Mouse (Mus musculus): ENCODE measurements around the gene Magt1. TPM values are rescaled to one million over a fixed set of nuclear protein-coding genes. Genes with fewer than 3 reads are reported as not detected.

The Magt1 gene
- 3.3 and 3.6 TPM in 2 replicates for polyA plus RNA-seq (2012; ENCODE audit: low replicate concordance)

DNA sequence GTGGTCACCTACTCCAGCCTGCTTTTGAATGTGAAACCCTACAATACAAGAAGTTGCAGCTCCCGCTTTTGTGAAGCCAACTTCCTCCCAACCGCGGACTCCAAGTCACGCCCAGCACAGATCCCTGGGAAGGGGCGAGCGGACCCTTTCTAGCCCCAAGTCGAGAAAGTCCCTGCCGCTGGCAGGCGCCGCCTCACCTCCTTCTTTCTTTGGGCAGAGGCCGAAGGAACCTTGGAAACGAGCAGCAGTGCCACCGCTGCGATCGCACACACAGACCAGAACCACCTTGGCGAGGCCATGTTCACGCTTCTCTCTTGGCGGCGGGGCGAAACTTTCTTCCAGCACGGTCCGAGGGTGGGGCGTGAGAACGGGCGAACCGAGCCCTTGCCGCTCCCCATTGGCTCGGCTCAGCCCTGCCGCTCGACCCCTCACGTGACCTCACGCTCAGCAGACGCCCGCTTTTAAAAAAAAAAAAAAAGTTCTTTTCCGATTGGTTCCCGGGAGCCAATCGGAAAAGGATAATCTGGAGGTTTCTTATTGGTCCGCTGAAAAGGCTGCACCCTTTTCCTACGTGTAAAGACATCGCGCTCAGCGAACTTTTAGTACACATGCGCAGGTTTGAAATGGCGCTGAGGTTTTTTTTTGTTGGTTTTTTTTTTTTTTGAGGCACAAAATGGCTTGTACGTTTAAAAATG, at the start of gene Magt1:
Magt1 (minus strand) TSS at position 442 of the 695 bp plus-strand sequence.

DNA sequence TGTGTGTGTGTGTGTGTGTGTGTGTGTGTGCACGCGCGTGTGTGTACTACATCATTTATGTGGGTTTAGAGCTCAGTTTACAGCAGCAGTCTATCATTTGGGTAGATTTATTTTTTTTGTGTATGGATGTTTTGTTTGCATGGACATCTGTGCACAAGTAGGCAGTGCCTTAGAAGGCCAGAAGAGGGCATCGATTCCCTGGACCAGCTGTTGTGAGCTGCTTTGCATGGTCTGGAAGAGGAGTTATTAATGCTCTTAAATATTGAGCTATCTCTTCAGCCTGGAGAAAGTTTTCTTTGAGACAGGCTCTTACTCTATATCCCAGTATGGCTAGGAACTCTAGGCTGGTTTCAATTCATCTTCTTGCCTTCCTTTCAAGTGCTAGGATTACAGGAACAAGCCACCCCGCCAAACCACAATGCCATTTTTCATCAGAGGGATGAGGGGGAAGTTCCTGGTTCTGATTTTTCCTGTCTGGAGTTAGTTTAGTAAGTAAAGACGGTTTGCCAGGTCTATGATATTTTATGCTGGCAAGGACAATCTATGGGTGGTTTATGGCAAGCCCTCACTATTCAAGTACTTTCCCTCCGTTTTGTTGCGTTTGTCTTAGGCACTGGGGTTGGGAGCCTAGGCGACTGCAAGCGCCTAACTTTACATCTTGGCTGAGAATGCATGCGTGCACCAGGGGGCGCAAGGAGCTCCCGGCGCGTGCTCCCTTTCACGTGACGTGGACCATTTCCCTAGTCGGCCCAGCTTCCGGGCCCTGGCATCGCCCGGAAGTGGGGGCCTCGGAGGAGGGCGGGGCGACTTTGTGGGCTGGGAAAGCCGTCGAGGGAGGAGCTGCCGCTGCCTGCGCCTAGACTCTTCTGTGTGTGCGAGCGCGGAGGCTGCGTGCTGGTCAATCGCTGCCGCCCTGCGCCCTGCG, 15.0 kb upstream of the Magt1 start, which contains the start of gene Atp7a:
Atp7a (plus strand) TSS at position 859 of the 925 bp plus-strand sequence.

DNA sequence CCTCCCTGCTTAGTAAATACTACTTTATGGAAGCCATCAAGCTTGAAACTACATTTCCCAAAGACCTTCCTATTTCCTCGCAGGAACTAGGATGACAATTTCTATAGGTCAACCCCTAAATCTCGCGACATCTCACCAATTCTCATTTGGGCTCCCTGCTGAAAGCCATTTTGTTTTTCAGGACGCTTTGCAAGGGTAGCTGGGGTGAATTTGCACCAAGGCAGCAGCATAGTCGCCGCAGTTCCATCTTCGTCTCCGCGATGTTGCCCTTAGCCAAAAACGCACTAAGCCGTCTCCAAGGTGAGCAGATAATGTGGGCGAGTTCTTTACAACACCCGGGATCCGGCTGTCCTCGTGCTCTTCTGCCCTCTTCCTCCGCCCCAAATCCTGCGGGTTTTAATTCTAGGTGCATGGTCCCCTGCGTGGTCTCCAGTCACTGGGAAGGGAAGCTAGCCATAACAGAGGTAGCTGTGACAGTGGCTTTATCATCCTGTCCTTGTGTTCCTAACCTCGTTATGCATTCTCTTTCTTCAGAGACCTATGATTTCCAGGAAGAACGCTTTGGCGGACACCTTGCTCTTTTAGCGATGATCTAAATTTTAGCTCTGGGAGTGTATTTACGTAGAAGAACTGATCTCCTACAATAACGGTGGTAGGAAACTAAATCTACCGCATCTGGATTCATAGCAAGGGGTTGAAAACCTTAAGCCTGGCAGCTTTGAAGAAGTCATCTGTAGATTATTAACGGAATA, 4.0 kb upstream of the Magt1 start, which contains the start of gene Cox7b:
Cox7b (plus strand) TSS at position 130 of the 752 bp plus-strand sequence.

DNA sequence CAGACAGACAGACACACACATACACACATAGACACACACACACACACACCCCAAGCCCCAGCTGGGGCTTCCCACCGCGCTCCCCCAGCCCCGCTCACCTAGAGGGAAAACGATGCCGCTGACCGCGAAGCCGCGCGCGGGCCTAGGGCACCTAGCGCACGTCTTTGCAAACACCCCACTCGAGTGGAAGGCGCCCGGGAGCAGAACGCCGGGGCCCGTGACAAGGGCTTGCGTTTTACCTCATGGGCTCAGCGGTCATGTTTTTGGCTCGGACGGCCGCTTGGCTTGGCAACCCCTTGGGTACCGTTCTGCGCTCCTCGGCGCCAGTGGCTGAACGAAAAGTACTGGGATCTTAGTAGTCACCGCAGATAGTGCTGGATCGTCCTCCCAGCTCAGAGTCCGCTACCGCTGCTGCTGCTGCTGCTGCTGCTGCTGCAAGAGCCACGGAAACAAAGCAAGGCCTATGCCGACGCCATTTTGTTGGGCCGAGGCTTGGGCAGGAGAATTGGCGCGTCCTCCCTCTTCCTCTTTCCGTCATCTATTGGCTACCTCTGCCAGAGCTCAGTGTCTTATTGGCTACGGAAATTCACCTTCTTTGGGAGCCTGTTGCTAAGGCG, 82.7 kb downstream of the Magt1 start, which contains the start of gene Atrx:
Atrx (minus strand) TSS at position 543 of the 617 bp plus-strand sequence.

Other genes with a start within 250 kb of the Magt1 start
- gene Fgf16, start 247.6 kb downstream of the Magt1 start, polyA plus RNA-seq (2012; ENCODE audit: low replicate concordance): not detected in 2 replicates
- 4.9 and 21.2 TPM in 2 replicates for gene Atrx, start 82.5 kb downstream of the Magt1 start, polyA plus RNA-seq (2012; ENCODE audit: low replicate concordance)
- gene Cox7b, start 3.8 kb upstream of the Magt1 start, polyA plus RNA-seq (2012; ENCODE audit: low replicate concordance): 7.6 and 19.1 TPM in 2 replicates
- gene Atp7a, start 15.4 kb upstream of the Magt1 start, polyA plus RNA-seq (2012; ENCODE audit: low replicate concordance): 0.07 and 0.56 TPM in 2 replicates
- 0.40 TPM in 1 of 2 replicates, not detected in the other for gene Tlr13, start 131.3 kb upstream of the Magt1 start, polyA plus RNA-seq (2012; ENCODE audit: low replicate concordance)
- gene Pgk1, start 175.2 kb upstream of the Magt1 start, polyA plus RNA-seq (2012; ENCODE audit: low replicate concordance): 2.3 and 7.7 TPM in 2 replicates
- 0.55 TPM in 1 of 2 replicates, not detected in the other for gene Taf9b, start 209.3 kb upstream of the Magt1 start, polyA plus RNA-seq (2012; ENCODE audit: low replicate concordance)
- not detected in 2 replicates for gene Fnd3c2, start 243.5 kb upstream of the Magt1 start, polyA plus RNA-seq (2012; ENCODE audit: low replicate concordance)